Mouse (Mus musculus): ENCODE measurements around the gene Il3.

Gene Il3

DNA sequence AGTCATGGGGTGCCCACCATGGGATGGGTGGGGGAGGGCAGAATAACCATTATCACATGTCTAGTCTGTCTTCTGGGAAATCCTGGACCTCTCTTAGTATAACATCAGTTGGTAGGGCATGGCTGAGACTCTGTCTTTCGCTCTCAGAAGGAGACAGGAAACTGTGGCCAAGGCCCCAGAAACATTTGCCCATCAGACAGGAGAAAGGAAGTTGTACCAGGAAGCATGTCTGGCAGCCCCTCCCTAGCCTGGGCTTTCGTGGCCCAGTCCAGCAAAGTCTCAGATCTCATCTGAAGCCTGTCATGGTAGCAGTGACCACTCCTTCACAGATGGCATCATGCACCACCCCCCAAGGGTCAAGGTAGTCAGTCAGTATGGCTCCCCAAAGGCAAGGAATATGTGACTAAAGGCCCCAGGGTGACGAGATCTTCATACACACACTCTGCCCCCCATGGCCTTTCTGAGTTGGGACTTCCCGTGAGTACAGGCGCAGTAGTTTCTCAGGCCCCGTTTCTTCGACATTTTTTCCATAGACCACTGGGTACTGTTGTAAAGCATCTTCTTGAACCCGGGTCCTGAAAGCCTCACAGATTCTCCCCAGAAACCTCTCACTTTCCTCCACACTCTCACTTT lies 20.9 kb upstream of the Il3 start:
- no peak for DNase-seq (ENCODE audit: low spot score)

DNA sequence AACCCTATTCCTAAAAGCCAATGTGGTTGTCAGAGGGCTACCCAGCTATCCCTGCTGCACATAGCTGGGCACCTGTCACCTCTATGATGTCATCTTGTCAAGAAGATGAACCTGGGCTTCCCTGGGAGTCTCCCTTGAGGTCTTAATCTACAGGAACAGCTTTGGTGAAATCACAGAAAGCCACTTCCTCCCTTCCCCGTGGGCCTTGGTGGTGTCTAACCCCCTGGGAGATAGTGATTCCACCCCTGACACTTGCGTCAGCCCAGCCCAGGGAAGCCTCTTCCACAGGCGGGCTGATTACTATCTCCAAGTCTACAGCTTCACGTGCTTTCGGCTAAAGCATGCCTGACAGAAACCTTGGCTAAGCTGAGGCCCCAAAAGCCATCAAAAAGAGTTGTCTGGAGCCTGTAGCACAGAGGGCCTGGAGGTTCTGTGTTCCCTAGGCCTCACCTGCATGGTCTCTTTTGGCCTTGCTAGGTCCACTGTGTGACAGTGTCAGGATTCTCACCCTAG lies 4.4 kb upstream of the Il3 start:
- DNase-seq (ENCODE audit: low spot score) = no peak

DNA sequence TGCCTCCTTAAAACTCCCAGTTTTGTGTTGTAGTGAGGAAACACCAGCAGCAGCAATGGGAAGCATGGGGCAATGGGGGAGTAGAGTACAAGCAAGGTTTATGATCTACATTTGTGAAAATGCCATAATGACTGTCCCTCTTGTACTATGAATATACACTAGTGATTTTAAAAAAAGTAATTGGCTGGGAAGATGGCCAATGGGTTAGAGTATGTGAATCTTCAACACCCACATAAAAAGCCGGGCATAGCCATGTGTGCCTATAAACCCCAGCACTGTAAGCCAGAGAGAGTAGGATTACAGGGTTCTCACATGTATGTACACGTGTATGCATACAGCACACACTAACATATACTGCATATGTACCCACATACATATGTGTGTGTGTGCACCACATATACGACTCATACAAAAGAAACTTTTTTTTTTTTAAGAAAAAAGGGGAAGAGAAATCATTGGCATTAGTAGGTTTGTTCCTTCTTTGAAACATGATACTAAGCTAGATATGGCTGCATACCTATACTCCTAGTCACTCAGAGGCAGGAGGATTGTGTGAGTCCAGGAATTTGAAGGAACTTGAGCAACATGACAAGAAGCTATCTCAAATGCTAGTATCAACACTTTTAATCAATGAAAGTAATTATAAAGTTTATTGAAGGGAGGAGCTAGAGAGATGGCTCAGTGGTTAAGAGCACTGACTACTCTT lies 2.3 kb upstream of the Il3 start:
- no peak for DNase-seq (ENCODE audit: low spot score)

DNA sequence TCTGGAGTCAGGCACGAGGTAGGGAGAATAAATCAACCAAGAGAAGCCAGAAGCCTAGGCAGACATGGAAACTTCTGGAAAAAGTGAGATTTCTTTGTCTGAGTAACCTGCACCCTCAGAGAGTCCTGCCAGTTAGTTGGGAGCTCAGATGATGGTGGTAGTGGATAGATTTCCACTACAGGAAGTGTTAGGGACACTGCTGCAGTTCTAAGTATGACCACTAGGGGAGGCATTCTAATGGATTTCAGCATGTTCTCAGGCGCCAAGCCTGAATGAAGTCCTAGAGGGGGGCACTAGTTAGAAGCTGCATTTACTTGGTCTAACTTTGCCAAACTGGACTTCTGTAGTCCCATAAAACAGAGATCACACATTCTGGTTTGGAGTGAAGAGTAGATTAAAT lies 2.5 kb downstream of the Il3 start:
- no peak for DNase-seq (ENCODE audit: low spot score)

DNA sequence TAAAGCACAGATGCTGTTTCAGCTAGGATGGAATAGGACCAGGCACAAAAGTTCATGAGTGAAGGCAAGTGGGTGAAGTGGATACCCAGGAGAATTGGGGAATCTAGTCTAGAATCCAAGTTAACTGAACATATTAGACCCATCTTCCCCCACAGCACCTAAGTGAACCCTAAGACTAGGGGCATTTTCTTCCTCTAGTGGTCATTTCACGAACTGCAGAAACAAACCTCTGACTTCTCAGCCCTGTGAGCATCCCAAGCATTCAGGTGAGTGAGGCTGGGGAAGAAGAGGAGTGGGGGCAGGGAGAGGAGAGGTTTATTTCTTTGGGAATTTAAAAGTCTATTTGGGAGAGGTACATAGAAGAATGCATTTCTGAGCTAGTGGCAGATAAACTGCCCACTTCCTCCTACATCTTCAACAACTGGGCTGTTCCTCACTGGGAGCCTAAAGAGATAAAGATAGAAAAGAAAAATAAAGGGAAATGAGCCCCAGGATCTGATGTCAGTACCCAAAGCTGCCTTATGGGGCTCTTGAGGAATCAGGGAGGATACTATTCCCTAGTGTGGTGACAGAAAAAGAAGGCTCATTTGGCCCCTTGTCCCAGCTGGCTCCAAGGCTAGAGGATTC lies 3.6 kb downstream of the Il3 start:
- DNase-seq (ENCODE audit: low spot score) = no peak

DNA sequence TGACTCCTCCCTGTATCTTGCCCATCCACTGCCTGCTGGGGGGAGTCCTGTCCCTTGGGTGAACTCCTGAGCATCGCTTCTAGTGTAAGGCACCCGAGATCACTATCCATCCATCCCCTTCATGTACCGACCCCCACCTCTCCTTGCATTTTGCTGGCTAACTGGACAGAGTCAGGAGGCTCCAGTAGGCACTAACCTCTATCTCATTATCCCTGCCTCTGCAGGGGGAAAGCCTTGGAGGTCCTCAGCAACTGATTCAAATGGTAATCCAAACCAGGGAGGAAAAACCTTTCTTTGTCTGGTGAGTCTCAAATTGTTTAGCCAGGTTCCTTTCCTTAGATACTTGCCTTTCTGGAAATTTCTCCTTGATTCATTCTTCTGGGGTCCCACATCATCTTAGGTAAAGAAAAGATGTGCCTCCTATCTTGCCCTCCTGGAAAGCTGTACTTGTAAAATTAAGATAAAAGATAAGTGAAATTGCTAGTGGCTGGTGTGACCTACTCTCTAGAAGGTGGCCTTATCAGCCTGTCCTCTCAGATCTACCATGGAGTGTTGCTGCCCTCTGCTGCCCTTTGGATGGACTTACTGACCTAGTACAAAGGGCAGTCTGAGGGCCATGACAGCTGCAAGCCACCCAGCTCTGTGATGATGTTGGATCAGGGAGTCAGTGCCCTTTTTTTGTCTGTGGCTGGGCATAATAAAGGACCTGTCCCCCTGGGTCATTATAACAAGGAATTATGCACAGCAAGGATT lies 10.3 kb downstream of the Il3 start:
- DNase-seq (ENCODE audit: low spot score) = peak; percentile 48

DNA sequence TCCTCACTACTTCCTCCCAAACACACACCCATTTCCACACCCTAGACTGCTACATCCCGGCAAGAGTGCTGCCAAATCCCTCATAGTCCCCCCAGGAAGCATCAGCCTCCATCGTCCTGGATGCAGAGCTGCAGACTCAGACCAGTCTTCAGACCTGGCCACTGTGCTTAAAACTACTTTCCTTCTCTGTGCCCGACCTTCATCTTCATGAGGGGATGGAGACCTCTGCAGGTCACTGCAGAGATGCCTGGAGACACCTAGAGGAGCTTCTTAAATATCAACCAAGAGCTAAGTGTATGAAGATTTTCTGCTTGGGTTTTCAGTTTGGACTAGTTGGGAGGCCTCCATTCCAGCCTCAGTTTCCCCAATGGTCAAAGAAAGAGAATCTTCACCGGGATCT lies 13.0 kb downstream of the Il3 start:
- DNase-seq (ENCODE audit: low spot score) = no peak

DNA sequence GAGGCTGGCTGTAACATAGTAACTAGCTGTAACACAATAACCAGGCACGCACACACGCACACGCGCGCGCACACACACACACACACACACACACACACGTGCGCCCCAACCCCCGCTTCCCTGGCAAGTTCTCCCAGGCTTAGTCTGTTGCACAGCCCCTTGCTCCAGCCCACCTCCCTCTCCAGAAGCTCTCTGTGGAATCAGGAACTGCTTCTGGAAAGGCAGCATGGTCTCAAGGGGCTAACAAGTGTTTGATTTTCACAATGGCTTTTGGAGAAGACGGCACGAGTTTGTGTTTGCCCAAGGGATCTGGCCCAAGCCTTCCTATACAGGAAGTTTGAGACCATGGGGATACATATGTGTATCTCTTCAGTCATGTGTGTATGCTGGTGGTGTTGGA lies 16.5 kb downstream of the Il3 start:
- DNase-seq (ENCODE audit: low spot score) = no peak

DNA sequence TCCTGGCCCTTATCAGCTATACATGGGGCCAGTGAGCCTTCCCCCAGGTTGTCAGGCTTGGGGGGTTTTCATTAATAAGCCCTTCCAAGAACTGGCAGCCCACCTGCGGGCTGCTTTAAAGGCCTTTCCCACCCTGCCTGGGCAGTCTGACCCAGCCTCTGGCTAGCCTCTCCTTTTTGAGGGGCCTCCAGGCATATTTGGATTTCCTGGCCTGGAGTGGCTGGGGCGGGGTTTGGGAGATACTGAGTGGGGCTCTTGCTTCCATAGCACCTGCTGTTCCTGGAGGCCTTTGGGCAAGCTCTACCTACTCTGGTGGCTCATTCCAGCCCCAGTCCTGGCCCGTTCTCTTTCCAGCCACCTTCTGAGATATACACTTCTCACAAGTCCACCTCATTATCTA lies 17.3 kb downstream of the Il3 start:
- no peak for DNase-seq (ENCODE audit: low spot score)

DNA sequence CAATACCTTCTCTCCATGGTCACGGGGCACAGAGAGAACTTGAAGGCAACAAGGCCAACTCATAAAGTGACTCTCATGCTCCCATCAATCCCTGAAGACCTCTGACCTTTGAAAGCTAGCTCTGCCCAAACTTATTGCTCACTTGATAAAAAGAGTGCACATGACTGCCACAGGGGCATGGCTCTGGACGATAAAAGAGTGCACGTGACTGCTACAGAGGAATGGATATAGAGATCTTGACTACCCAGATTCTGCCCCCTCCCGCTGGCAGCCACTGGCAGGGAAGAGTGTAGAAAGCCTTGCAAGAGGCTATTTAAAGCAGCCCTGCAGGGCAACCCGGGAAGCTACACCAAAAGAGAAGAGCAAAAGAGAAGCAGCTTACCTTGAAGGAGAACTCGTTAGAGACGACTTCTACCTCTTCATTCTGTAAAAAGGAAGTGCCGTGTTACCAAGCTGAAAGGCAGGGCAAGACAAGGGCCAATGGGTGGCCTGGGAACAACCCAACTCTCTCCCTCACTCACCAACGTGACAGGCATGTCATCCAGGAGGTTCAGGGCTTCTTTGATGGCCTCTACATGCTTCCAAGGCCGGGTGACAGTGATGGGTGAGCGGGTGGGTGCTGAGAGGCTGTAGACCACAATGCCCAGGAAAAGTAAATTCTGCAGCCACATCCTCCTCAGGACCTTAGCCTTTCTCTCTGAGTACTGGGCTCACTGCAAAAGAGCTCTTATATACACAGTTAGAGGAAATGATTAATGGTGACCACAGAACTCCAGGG lies 17.9 kb downstream of the Il3 start, which contains the start of gene Csf2:
Gene Csf2 (minus strand): TSS at position 728 of the 778 bp plus-strand sequence.
- no peak for DNase-seq (ENCODE audit: low spot score)

DNA sequence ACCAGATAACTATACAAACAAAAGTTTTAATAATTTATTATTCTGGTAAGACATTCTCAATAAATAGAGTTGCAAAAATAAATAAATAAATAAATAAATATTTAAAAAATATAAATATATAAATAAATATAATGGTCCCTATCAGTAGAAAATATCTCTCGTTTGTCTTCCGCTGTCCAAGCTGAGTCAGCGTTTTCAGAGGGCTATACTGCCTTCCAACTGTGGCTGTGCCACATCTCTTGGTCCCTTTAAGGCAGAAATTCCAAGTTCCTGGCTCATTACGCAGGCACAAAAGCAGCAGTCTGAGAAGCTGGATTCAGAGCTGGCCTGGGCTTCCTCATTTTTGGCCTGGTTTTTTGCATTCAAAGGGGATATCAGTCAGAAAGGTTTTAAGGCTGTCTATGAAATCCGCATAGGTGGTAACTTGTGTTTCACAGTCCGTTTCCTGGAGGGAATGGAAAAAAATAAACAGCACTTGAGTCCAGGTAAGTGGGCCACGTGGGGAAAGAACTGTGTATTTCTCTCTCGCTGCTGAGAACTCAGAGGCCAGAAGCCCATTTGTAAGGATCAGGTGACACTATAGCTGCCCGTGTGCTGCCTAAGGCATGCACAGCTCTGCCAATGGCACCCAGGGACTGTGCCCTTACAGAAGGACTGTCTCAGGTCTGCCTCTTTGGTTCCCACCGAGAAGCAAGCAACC lies 19.7 kb downstream of the Il3 start:
- no peak for DNase-seq (ENCODE audit: low spot score)

DNA sequence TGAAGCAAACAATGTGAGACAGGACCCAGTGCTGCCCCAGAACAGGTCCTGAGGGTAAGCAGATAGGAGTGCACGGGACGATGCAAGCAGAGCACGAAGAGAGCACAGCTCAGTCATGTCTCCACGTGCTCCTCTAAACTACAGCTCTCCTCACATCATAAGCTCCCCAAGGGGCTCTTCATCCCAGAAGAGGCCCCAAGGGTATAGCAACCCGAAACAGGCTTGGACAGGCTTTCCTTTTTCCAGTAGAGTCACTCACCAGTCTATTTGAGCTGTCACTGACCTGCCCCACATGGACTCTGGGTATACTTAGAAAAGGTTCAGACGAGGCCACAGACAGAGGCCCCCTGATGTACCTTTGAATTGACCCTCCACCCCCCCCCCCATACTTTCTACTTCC lies 22.6 kb downstream of the Il3 start:
- DNase-seq (ENCODE audit: low spot score) = no peak

DNA sequence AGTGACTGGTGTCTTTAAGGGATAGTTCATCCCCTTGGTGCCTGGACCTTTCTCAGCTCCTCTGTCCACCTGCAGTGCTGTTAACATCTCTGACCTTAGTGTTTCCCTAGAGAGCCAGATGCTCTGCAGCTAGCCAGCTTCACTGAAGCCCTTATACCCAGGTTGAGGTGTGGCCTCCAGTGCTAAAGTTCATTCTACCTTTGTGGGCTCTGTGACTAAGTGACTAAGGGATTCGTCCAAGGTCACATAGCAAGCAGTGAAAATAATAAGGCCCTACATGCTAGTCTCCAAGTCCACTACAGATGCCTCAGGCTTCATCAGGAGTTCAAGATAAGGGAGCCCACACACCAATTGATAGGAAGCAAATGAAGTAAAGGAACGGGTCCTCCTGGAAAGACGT lies 24.6 kb downstream of the Il3 start:
- DNase-seq (ENCODE audit: low spot score) = no peak

DNA sequence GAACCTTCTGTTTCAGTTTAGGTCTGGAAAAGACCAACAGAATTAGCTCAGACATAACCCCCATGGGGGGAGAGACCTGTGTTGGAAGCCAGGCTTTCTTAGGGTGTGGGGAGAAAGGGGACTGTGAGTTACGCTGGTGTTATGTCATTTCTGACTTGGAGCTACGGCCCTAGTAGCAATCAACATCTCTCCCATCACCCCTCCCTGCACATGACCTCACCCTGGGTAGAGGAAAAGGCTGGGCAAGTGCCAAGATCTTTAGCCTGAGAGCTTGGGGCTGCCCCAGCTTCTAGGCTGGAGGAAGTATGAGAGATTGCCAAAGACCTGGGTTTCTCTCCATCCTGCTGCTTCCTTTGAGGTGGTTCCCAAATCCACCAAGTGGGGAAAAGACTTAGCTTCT lies 30.1 kb downstream of the Il3 start:
- DNase-seq (ENCODE audit: low spot score) = no peak

DNA sequence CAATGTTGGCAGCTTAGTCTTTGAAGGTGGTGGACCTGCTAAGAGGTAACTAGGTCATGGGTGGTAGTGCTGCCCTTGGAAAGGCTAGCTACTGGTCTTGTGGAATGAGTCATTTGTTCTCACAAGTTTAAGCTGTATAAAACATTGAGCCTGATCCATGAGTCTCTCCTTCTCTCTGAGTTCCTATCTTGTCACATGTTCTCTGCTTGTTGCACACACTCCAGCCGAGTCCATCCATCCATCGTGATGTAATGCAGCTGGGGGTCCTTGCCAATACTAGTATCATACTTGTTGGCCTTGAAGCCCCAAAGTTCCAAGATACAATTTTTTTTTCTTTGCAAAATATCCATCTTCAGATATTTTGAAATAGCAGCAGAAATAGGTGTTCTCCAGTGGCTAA lies 39.6 kb downstream of the Il3 start:
- DNase-seq (ENCODE audit: low spot score) = no peak

DNA sequence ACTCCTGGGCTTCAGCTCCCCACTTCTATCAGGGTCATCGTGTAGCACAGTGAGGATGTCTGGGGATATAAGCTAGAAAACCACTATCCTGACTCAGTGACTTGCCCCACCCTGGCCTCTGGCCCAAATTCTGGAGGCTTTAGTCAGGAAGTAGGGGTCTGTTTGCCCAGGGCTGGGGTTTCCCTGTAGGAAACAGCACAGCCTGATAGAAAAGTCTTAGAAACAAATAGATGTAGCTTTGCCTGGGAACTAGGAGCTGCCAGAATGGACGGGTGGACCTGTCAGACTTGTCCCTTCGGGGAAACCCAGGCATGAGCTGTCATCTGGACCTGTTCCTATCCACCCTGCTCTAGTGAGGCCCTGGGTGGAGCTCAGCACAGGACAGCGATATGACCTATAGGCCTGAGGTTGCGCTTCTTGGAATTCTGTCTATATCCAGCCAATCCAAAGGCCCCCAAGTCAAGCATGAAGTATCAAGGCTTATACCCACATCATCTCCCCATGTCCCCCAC lies 42.5 kb downstream of the Il3 start:
- no peak for DNase-seq (ENCODE audit: low spot score)

DNA sequence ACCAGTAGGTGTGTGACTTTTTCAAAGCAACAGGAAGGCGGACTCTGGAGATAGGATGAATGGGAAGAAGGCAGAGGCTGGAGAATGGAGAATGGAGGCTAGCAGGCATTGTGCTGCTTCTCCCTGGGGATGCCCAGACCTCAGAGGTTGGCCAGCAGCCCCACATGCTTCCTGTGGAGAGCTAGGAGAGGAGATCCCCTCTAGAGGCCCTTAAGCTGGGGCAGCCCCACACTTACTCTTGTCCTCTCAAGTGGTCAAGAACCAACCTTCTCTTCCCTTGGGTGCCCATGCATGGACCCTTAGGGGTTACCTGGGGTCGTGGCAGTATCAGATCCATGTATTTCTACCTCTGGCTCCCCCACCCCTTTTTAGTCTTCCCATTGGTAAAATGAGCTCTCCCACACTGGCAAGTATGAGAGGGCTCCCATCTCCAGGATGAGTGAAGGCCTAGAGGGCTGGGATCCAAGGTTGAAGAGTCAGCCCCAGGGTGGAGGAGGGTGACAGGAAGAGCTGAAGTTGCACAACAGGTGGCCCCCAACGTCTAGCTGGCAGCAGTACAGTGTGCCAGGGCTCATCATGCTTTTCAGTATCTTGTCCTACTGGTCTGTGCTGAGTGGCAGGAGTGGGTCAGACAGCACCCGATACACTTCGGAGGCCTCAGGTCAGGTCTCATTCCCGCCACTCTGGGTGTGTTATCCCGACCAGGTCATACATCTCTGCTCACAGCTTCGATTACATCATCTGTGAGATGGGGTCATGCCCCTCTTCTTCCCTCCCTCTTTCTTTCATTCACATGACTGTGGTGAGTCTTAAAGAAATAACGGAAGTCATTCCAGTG lies 43.2 kb downstream of the Il3 start:
- no peak for DNase-seq (ENCODE audit: low spot score)

DNA sequence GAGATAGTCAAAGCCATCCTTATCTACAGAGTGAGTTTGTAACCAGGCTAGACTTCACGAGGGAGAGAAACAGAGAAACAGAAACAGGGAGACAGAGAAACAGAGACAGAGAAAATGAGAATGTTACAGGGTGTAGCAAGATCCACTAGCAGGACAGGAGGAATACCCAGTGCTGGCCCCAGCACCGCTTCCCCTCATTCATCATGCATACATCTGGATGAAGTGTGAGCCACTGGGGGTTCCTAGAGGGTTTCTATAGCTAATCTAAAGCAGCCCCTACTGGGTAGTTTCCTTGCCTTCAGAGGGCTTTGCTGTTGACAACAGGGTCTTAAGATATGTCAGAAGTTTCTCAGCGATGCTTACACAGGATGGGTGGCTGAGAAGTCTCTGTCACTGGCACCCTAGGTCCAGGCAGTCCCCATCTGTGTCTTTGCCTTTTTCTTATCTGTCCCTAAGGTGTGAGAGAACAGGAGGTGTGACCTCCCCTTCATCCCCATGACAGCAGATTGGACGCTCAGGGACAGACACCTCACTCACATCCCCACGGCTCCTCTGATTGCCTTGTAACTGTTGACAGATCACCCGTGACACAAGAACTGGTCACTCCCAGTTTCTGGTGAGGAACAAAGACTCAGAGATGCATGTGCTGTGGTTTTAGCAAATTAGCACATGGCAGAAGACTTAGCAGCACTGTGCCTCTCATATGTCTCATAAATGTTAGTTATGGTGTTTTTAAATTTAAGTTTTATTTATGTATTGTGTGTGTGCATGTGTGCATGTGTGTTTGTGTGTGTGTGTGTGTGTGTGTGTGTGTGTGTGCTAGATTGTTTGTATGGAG lies 47.0 kb downstream of the Il3 start:
- DNase-seq (ENCODE audit: low spot score) = no peak

DNA sequence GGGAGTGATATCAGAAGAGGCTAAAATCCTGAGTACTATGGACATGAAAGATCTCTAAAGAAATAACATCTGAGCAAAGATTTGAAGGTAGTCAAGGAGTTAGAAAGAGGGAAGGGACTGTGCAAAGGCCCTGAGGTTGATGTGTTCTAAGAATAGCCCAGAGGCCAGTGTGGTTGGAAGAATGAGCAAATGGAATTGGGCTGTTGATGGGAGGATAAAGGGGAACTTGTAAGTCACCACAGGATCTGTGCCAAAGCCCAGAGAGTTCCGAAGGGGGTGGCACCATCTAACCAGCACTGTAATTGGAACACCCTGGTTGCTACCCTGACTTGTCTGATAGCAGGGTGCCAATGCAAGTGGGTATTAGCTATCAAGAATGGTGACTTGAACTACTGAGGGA lies 47.9 kb downstream of the Il3 start:
- DNase-seq (ENCODE audit: low spot score) = no peak

Data from ovary, adult 18-20 months (tissue).